Mouse (Mus musculus) skeletal muscle tissue, postnatal 0 days (tissue): ENCODE results near the gene Tnpo2. TPM values are rescaled to one million over a fixed set of nuclear protein-coding genes. Genes with fewer than 3 reads are reported as not detected.

Experiments
- microRNA-seq, 2 experiments: library from miRNA; unstranded; fragments of <30 nt; microRNA quantifications; one replicate each; pipeline ENCODE4; 2016
- polyA plus RNA-seq: library from polyadenylated mRNA; unstranded; fragments of >200 nt; fragmentation: Nextera tagmentation; extraction: Ambion mirVana; gene quantifications from 2 replicates; pipeline ENCODE4 v1.2.1, GENCODE M21; 2015

The Tnpo2 gene
- 11.4 and 12.6 TPM in 2 replicates for polyA plus RNA-seq

GRCm38 (mm10) chr8:85036718-85037365 is at the start of gene Tnpo2:
Gene Tnpo2 (plus strand): TSS chr8:85036915.

GRCm38 (mm10) chr8:84990349-84990748 is 46.4 kb upstream of the Tnpo2 start, which contains the start of gene Hook2:
Gene Hook2 (plus strand): TSS chr8:84990603.

GRCm38 (mm10) chr8:85014431-85014830 is 22.3 kb upstream of the Tnpo2 start, which contains the start of gene Best2:
Gene Best2 (minus strand): TSS chr8:85014531.

GRCm38 (mm10) chr8:85025098-85025932 is 11.4 kb upstream of the Tnpo2 start, which contains the start of gene Asna1:
Gene Asna1 (minus strand): TSS chr8:85025281.

GRCm38 (mm10) chr8:85026670-85027515 is 9.8 kb upstream of the Tnpo2 start, which contains the start of gene Trir:
Gene Trir (plus strand): TSS chr8:85026823.

GRCm38 (mm10) chr8:85059879-85060616 is 23.3 kb downstream of the Tnpo2 start, which contains the start of gene Fbxw9:
Gene Fbxw9 (plus strand): TSS chr8:85060055.

GRCm38 (mm10) chr8:85067982-85068381 is 31.3 kb downstream of the Tnpo2 start, which contains the start of gene Gm5741:
Gene Gm5741 (minus strand): TSS chr8:85067982.

GRCm38 (mm10) chr8:85071514-85072281 is 35.0 kb downstream of the Tnpo2 start, which contains the start of gene Dhps:
Gene Dhps (plus strand): TSS chr8:85071757.

GRCm38 (mm10) chr8:85080532-85081215 is 44.0 kb downstream of the Tnpo2 start, which contains the start of gene Wdr83os:
Gene Wdr83os (plus strand): TSS chr8:85080740.

GRCm38 (mm10) chr8:85081216-85081555 is 44.5 kb downstream of the Tnpo2 start, which contains the start of gene Wdr83:
Gene Wdr83 (minus strand): TSS chr8:85081306.

GRCm38 (mm10) chr8:85083108-85083813 is 46.5 kb downstream of the Tnpo2 start, which contains the start of gene Man2b1:
Gene Man2b1 (plus strand): TSS chr8:85083270.

Small RNA genes lying within 50 kb of the gene (microRNA-seq; reads per million reads assigned to microRNA genes)
- gene Mir7070, result 0.85 to 2.0 reads per million in 2 experiments

Other genes starting within 250 kb of the Tnpo2 start
- gene Nfix, start 236.6 kb upstream of the Tnpo2 start, polyA plus RNA-seq, result 43.9 and 49.1 TPM in 2 replicates
- 8.7 and 8.9 TPM in 2 replicates for gene Dand5, start 214.1 kb upstream of the Tnpo2 start, polyA plus RNA-seq
- 66.7 and 71.6 TPM in 2 replicates for gene Gadd45gip1, start 205.4 kb upstream of the Tnpo2 start, polyA plus RNA-seq
- gene Rad23a, start 196.2 kb upstream of the Tnpo2 start, polyA plus RNA-seq, result 156 and 158 TPM in 2 replicates
- gene Calr, start 190.0 kb upstream of the Tnpo2 start, polyA plus RNA-seq, result 182 and 260 TPM in 2 replicates
- 37.7 and 40.9 TPM in 2 replicates for gene Farsa, start 179.9 kb upstream of the Tnpo2 start, polyA plus RNA-seq
- 11.9 and 16.7 TPM in 2 replicates for gene Syce2, start 164.8 kb upstream of the Tnpo2 start, polyA plus RNA-seq
- 25.0 and 25.2 TPM in 2 replicates for gene Gcdh, start 143.0 kb upstream of the Tnpo2 start, polyA plus RNA-seq
- gene Klf1, start 135.0 kb upstream of the Tnpo2 start, polyA plus RNA-seq, result 0.33 and 0.42 TPM in 2 replicates
- 6.7 and 7.6 TPM in 2 replicates for gene Dnase2a, start 128.4 kb upstream of the Tnpo2 start, polyA plus RNA-seq
- gene Mast1, start 99.6 kb upstream of the Tnpo2 start, polyA plus RNA-seq, result not detected in 2 replicates
- gene Rtbdn, start 89.9 kb upstream of the Tnpo2 start, polyA plus RNA-seq, result not detected in 2 replicates
- gene Gm49661, start 67.5 kb upstream of the Tnpo2 start, polyA plus RNA-seq, result not detected in 2 replicates
- 348 and 353 TPM in 2 replicates for gene Prdx2, start 67.3 kb upstream of the Tnpo2 start, polyA plus RNA-seq
- gene Rnaseh2a, start 67.1 kb upstream of the Tnpo2 start, polyA plus RNA-seq, result 41.5 and 48.0 TPM in 2 replicates
- gene Junb, start 58.2 kb upstream of the Tnpo2 start, polyA plus RNA-seq, result 11.2 and 16.5 TPM in 2 replicates
- 7.2 and 8.0 TPM in 2 replicates for gene Hook2, start 46.3 kb upstream of the Tnpo2 start, polyA plus RNA-seq
- gene Best2, start 22.4 kb upstream of the Tnpo2 start, polyA plus RNA-seq, result not detected in 2 replicates
- 57.5 and 68.3 TPM in 2 replicates for gene Asna1, start 11.6 kb upstream of the Tnpo2 start, polyA plus RNA-seq
- gene Trir, start 10.1 kb upstream of the Tnpo2 start, polyA plus RNA-seq, result 61.3 and 74.2 TPM in 2 replicates
- 9.5 and 11.5 TPM in 2 replicates for gene Fbxw9, start 23.1 kb downstream of the Tnpo2 start, polyA plus RNA-seq
- not detected in 2 replicates for gene Gm5741, start 31.1 kb downstream of the Tnpo2 start, polyA plus RNA-seq
- gene Dhps, start 34.8 kb downstream of the Tnpo2 start, polyA plus RNA-seq, result 24.6 and 32.1 TPM in 2 replicates
- 66.9 and 70.6 TPM in 2 replicates for gene Wdr83os, start 43.8 kb downstream of the Tnpo2 start, polyA plus RNA-seq
- 24.8 and 28.0 TPM in 2 replicates for gene Wdr83, start 44.4 kb downstream of the Tnpo2 start, polyA plus RNA-seq
- gene Man2b1, start 46.4 kb downstream of the Tnpo2 start, polyA plus RNA-seq, result 16.2 and 20.6 TPM in 2 replicates
- gene Zfp791, start 86.2 kb downstream of the Tnpo2 start, polyA plus RNA-seq, result 0.56 and 0.58 TPM in 2 replicates
- gene Cks1brt, start 115.0 kb downstream of the Tnpo2 start, polyA plus RNA-seq, result not detected in 2 replicates
- not detected in 2 replicates for gene Olfr371, start 189.1 kb downstream of the Tnpo2 start, polyA plus RNA-seq